Mouse (Mus musculus) forebrain, embryonic 13.5 days (tissue): ENCODE data around the gene Avil. TPM values are rescaled to one million over a fixed set of nuclear protein-coding genes. Genes with fewer than 3 reads are reported as not detected.
A peak's percentile ranks its signal among the peaks of the same experiment; 100 is the strongest.
"Not testable (repeated sequence)": the region's sequence is repeated elsewhere in the genome, so short reads cannot be mapped to it uniquely, and the experiment has no call there.

Experiments used
- ATAC-seq: fragments of 200-750 bp; cut with Nextera tagmentation; 2 replicates; pipeline ENCODE4 v1.8.0; 2017
- H3K27ac ChIP-seq: fragments of 300-500 bp; sonication (generic); 2 replicates; pipeline ENCODE4 v1.5.1; 2015; ENCODE audit warnings: inconsistent platforms, mild to moderate bottlenecking, moderate library complexity
- H3K27me3 ChIP-seq: fragments of 300-500 bp; sonication (generic); 2 replicates; pipeline ENCODE4 v1.6.1; 2015; ENCODE audit warnings: mild to moderate bottlenecking, inconsistent platforms
- H3K36me3 ChIP-seq: fragments of 300-500 bp; sonication (generic); 2 replicates; pipeline ENCODE4 v1.6.1; 2015; ENCODE audit warnings: mild to moderate bottlenecking, inconsistent platforms; ENCODE audit not compliant: poor library complexity, severe bottlenecking
- H3K4me1 ChIP-seq: fragments of 300-500 bp; sonication (generic); 2 replicates; pipeline ENCODE4 v1.6.1; 2015; ENCODE audit warnings: inconsistent platforms
- H3K4me2 ChIP-seq: fragments of 300-500 bp; sonication (generic); 2 replicates; pipeline ENCODE4 v1.6.1; 2015; ENCODE audit warnings: inconsistent platforms, mild to moderate bottlenecking, moderate library complexity
- H3K4me3 ChIP-seq: fragments of 300-500 bp; sonication (generic); 2 replicates; pipeline ENCODE4 v1.5.1; 2015; ENCODE audit warnings: mild to moderate bottlenecking, inconsistent platforms
- H3K9ac ChIP-seq: fragments of 300-500 bp; sonication (generic); 2 replicates; pipeline ENCODE4 v1.6.1; 2015; ENCODE audit warnings: mild to moderate bottlenecking, inconsistent platforms
- H3K9me3 ChIP-seq: fragments of 300-500 bp; sonication (generic); replicated peaks from 2 replicates; pipeline ENCODE4 v1.6.1; 2016; ENCODE audit warnings: inconsistent platforms
- WGBS: fragments of 180-500 bp; shearing (Covaris S2); methylation state at CpG from one replicate; pipeline ENCODE4 v1.1.7; 2015; 5-methylcytosine and 5-hydroxymethylcytosine counted together
- polyA plus RNA-seq: library from polyadenylated mRNA; unstranded; fragments of >200 nt; fragmentation: Nextera tagmentation; extraction: Ambion mirVana; gene quantifications from 2 replicates; pipeline ENCODE4 v1.2.1, GENCODE M21; 2015

The Avil gene
- polyA plus RNA-seq, 1 experiment from 2014 or later: 0.19 TPM

DNA sequence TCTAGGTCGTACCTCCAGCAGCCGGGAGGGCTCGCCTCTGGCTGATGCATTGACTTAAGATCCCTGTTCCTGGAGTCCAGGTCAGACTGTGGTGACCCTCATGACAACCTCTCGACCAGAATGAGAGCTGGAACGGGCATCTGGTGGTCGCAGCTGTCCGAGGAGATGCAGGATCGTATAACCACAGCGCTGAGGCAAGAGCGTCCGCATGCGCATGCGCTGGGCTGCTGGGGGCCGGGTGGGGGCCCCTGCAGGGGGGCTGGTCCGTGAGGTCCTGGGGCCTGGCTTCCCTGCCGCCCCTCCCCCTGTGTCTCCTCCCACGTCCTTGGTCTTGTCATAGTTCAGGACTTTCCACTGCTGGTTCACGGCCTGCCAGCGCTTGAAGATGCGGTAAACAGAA lies 56.0 kb downstream of the Avil start:
- Histone ChIP-seq H3K9ac (no peak overlapping the region), H3K27ac (no peak overlapping the region), H3K4me2 (no peak overlapping the region), H3K36me3 (peaks cover 53% of the 10 kb centered on the region), H3K27me3 (peaks cover 8% of the 10 kb centered on the region), H3K9me3 (no peaks in the 10 kb centered on the region), H3K4me1 (peaks cover 27% of the 10 kb centered on the region), H3K4me3 (no peak overlapping the region)
- ATAC-seq: no peak
- WGBS: 93% methylated on average over 20 of the region's 20 CpGs

DNA sequence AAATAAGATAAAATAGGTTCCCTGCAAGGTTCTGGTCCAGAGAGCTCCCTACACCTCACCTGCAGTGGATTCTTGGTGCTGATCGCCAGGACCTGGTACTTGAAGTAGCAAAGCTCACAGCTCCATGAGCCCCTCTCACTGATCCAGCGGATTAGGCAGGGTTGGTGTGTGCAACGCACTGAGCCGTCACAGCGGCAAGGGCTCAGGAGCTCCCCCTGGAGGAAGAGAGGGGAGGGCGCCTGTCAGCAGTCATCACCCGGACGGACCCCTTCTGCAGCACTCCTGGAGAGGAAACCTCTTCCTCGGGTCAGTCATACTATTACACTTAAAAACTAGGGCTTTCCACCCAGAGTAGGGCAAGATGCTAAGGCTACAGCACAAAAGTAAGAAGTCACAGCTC lies 57.7 kb downstream of the Avil start:
- peak overlapping the region; percentile 91 for H3K4me2 ChIP-seq
- peak overlapping the region; percentile 92 for H3K4me3 ChIP-seq
- peaks cover 36% of the 10 kb centered on the region for H3K4me1 ChIP-seq
- peak overlapping the region; percentile 97 for H3K9ac ChIP-seq
- ATAC-seq: peak; percentile 25; the same call in 1 of the 2 replicates
- H3K27ac ChIP-seq: no peak overlapping the region
- no peaks in the 10 kb centered on the region for H3K9me3 ChIP-seq
- 0% methylated on average over 9 of the region's 9 CpGs for WGBS
- H3K27me3 ChIP-seq: no peaks in the 10 kb centered on the region
- peaks cover 49% of the 10 kb centered on the region for H3K36me3 ChIP-seq

DNA sequence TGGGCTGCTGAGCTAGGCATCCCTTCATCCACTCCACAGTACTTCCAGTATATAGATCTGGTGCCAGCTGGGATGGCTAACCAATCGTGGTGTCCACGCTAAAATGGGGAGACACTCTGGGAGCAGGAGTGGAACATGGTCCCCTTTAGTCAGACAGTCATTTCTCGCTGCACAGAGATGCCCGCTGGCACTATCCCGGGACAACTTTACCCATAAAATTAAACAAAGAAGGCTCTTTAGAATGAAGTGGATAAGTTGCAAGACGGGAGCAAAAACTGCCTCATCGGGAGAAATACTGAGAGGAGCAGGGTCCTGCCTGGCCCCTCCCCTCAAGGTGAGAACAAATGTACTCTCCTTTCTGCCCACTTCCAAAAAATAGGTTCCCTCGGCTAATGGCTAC lies 58.2 kb downstream of the Avil start:
- no peaks in the 10 kb centered on the region for H3K9me3 ChIP-seq
- peaks cover 36% of the 10 kb centered on the region for H3K4me1 ChIP-seq
- peaks cover 43% of the 10 kb centered on the region for H3K36me3 ChIP-seq
- no peak for ATAC-seq
- 7% methylated on average over 8 of the region's 8 CpGs for WGBS
- H3K4me2 ChIP-seq: peak overlapping the region; percentile 91
- H3K27ac ChIP-seq: peak overlapping the region; percentile 8; the same call in 1 of the 2 replicates
- H3K27me3 ChIP-seq: no peaks in the 10 kb centered on the region
- peak overlapping the region; percentile 97 for H3K9ac ChIP-seq
- peak overlapping the region; percentile 92 for H3K4me3 ChIP-seq

DNA sequence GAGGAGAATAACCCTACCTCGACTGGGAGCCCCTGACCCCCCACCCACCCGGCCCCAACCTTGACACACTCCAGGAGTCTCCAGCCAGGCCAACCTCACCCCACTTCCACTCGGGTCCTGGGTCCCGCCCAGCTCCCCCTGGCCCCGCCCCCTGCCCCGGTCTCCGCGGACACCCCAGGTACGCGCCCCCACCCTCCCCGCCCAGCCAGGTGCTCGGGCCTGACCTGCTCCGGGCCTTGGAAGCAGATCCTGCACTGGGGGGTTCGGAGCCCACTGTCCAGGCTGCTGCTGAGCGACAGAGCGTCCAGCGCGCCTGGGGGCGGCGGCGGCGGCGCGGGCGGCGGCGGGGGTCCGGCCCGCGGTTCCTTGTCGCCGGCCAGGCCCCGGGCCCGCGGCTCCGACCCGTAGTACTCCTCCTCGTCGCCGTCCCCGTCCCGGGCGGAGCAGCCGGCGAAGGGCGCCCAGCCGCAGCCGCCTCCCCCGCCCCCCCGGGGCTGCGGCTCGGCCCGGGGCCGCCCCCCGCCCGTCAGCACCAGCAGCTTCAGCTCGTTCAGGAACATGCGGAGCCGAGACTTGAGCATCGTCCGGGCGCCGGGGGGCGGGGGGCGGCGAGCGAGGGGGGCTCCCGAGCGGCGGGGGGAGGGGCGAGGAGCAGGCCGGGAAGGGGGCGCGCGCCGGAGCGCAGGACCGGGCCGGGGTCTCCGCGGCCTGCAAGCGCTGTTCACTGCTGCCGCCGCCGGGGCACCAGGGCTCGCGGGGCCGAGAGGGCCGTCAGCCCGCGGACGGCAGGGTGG lies 58.9 kb downstream of the Avil start:
- Histone ChIP-seq H3K27me3 (no peaks in the 10 kb centered on the region), H3K27ac (peak overlapping the region; percentile 96), H3K4me3 (peak overlapping the region; percentile 92), H3K9ac (peak overlapping the region; percentile 97), H3K36me3 (peaks cover 37% of the 10 kb centered on the region), H3K4me1 (peaks cover 36% of the 10 kb centered on the region), H3K9me3 (no peaks in the 10 kb centered on the region), H3K4me2 (peak overlapping the region; percentile 91)
- 1% methylated on average over 31 of the region's 92 CpGs for WGBS
- ATAC-seq: 0 out of 2 replicates have a peak, but pooled peaks have one; percentile 0

DNA sequence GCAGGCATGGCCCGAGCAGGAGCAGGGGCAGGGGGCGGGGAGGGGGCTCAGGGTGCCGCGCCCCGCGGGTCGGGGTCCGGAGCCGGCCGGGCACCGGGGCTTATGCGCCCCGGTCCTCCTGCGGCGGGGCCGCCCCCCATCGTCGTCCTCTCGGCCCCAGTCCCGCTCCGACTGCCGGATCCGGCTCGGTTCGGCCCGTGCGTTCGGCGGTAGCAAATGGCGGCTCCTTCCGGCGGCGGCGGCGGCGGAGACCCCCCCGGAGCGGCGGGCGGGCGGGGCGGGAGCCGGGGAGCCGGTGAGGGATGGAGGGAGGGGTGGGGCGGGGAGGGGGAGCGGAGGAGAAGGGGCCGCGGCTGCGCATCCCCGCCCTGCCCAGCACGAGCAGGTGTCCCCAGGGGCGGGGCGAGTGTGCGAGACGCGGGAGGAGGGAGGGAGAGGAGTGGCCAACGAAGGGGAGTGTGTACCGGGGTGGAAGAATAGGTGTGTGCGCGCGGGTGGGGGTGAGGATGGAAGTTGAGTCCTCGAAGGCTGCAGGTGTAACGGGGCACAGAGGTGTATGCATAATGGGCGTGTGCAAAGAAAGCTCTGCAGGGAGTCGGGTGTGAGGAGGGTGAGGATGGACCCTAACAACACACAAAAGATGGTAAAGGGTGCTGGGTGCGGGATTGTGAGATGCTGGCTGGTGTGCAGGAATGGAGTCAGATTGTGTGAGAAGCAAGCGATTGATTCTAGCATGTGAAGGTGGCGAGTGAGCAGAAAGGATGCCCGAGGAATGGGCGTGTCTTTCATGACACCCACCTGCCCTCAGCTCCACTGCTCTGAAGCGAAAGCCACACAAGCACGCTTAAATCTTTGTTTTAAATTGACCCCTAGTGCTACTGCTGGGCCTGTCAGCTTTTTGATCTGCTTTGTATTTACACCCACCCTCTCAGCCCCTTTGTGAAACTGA lies 59.7 kb downstream of the Avil start, which contains the start of gene March9:
Gene March9 (minus strand): TSS at position 217 of the 949 bp plus-strand sequence.
- Histone ChIP-seq H3K4me1 (peaks cover 44% of the 10 kb centered on the region), H3K27me3 (no peaks in the 10 kb centered on the region), H3K4me2 (peak within 1 kb of the TSS; percentile 91), H3K9me3 (no peaks in the 10 kb centered on the region), H3K4me3 (peak within 1 kb of the TSS; percentile 92), H3K27ac (peak within 1 kb of the TSS; percentile 96), H3K9ac (peak within 1 kb of the TSS; percentile 97), H3K36me3 (peaks cover 34% of the 10 kb centered on the region)
- under 1% methylated on average over 60 of the region's 72 CpGs for WGBS
- peak; percentile 48 for ATAC-seq

DNA sequence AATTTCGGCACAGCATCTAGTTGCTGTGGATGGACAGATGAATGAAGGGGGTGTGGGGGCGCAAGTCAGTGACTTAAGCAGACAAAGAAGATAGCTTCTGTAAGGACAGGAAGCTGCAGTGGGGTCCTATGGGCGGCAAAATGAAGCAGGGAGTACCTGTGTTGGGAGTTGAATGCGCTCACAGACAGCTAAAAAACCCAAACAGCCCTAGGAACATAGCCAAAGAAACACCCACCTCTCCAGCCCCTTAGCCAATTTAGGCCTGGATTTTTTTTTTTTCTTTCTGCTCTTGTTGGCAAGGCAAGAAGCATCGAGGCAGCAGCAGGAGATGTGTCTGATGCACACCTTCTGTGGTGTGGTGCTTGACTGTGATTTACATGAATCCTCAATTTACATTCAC lies 60.6 kb downstream of the Avil start:
- H3K36me3 ChIP-seq: peaks cover 34% of the 10 kb centered on the region
- H3K27ac ChIP-seq: peak overlapping the region; percentile 96
- no peaks in the 10 kb centered on the region for H3K27me3 ChIP-seq
- no peak for ATAC-seq
- 17% methylated on average over 5 of the region's 5 CpGs for WGBS
- H3K9me3 ChIP-seq: no peaks in the 10 kb centered on the region
- peaks cover 52% of the 10 kb centered on the region for H3K4me1 ChIP-seq
- peak overlapping the region; percentile 97 for H3K9ac ChIP-seq
- peak overlapping the region; percentile 91 for H3K4me2 ChIP-seq
- H3K4me3 ChIP-seq: peak overlapping the region; percentile 92

DNA sequence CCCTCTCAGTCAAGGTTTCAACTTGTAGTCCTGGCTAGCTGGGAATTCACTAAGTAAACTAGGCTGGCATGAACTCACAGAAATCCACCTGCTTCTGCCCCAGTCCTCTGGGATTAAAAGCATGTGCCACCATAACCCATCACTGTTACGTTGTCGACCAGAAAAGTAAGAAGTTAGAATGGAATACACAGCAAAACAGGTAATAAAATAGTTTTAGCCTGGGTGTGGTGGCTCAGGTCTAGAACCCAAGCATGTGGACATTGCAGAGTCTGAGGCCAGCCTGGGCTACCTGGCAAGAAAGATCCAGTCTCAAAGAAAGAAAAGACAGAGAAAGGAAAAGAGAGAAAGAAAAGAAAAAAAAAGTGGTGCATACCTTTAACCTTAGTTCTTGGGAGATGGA lies 61.0 kb downstream of the Avil start:
- H3K9me3 ChIP-seq: no peaks in the 10 kb centered on the region
- no peak for ATAC-seq
- peaks cover 54% of the 10 kb centered on the region for H3K4me1 ChIP-seq
- H3K4me3 ChIP-seq: peak overlapping the region; percentile 92; the same call in 1 of the 2 replicates
- peak overlapping the region; percentile 91 for H3K4me2 ChIP-seq
- peak overlapping the region; percentile 97 for H3K9ac ChIP-seq
- H3K27ac ChIP-seq: peak overlapping the region; percentile 96
- H3K27me3 ChIP-seq: no peaks in the 10 kb centered on the region
- 71% methylated on average over 2 of the region's 2 CpGs for WGBS
- peaks cover 34% of the 10 kb centered on the region for H3K36me3 ChIP-seq

DNA sequence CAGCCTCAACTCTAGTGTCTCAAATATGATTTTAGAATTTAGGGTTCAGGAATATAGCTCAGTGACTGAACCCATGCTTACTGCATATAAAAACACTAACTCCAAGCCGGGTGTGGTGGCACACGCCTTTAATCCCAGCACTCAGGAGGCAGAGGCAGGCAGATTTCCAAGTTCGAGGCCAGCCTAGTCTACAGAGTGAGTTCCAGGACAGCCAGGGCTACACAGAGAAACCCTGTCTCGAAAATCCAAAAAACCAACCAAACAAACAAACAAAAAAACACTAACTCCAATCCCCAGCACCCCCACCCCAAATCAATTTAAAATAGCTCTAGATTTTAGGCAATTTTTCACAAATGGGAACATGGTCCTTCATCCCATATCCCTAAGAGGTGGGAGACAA lies 61.6 kb downstream of the Avil start:
- not testable (repeated sequence) for H3K4me3 ChIP-seq, H3K4me2 ChIP-seq, H3K9ac ChIP-seq, H3K9me3 ChIP-seq, H3K27me3 ChIP-seq, ATAC-seq
- peaks cover 34% of the 10 kb centered on the region for H3K36me3 ChIP-seq
- WGBS: 83% methylated on average over 4 of the region's 4 CpGs
- peaks cover 59% of the 10 kb centered on the region for H3K4me1 ChIP-seq
- H3K27ac ChIP-seq: peak overlapping the region; percentile 72; the same call in 1 of the 2 replicates

DNA sequence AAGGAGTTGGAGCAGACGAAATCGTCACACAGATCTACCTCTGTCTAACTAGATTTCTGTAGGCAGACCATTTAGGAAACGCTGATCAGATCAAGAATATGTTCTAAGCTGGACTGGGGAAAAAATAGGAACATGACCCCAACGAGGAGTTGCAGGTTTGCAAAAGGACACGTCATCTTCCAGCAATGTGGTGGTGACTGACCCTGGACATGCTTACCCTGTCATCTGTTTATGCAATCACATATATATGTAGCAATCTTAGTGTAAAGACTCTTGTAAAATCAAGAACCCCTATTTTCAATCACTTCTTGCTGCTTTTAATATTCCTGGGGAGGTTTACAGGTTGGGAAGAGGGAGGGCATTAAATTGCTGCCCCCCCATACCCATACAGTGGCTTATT lies 62.0 kb downstream of the Avil start:
- peaks cover 34% of the 10 kb centered on the region for H3K36me3 ChIP-seq
- no peaks in the 10 kb centered on the region for H3K9me3 ChIP-seq
- peak overlapping the region; percentile 72 for H3K27ac ChIP-seq
- peak overlapping the region; percentile 59 for H3K4me2 ChIP-seq
- peaks cover 59% of the 10 kb centered on the region for H3K4me1 ChIP-seq
- H3K4me3 ChIP-seq: peak overlapping the region; percentile 95; the same call in 1 of the 2 replicates
- H3K27me3 ChIP-seq: no peaks in the 10 kb centered on the region
- no peak overlapping the region for H3K9ac ChIP-seq
- 79% methylated on average over 5 of the region's 5 CpGs for WGBS
- ATAC-seq: no peak

DNA sequence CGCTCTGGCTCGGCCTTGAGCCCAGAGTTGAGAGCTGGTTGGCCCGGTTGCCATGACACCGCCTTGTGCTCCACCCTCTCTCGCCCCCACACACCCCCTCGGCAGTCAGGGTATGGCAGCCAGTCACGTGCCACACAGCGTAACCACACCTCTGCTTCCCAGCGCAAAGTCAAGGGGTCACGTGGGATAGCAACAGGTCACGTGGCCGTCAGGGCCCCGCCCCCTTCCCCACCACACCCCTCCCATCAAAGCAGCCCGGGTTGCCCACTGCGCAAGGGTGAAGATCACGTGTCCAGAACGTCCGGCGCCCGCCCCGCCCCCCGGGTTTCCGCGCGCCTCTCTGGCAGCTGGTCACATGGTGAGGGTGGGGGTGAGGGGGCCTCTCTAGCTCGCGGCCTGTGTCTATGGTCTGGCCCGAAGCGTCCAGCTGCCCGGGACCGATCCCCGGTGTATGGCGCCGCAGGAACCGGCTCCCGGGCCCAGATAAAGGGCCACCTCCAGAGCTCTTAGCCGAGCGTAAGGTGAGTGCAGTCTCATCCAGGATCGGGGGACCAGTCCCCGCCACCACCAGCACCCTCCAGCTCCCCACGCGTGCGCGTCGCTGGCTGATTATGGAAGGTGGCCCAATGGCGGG lies 62.8 kb downstream of the Avil start, which contains the start of gene Cdk4:
Gene Cdk4 (plus strand): TSS at position 296 of the 634 bp plus-strand sequence.
- WGBS: under 1% methylated on average over 44 of the region's 46 CpGs
- H3K9me3 ChIP-seq: no peaks in the 10 kb centered on the region
- H3K27ac ChIP-seq: peak within 1 kb of the TSS; percentile 90
- peak; percentile 91 for ATAC-seq
- H3K27me3 ChIP-seq: no peaks in the 10 kb centered on the region
- peaks cover 38% of the 10 kb centered on the region for H3K36me3 ChIP-seq
- H3K4me1 ChIP-seq: peaks cover 53% of the 10 kb centered on the region
- H3K4me2 ChIP-seq: peak within 1 kb of the TSS; percentile 92
- peak within 1 kb of the TSS; percentile 99 for H3K9ac ChIP-seq
- peak within 1 kb of the TSS; percentile 95 for H3K4me3 ChIP-seq
